Mouse (Mus musculus) liver, adult 2 months (tissue): ENCODE results near the gene Rsrc1. TPM values are rescaled to one million over a fixed set of nuclear protein-coding genes. Genes with fewer than 3 reads are reported as not detected.
"Not testable (repeated sequence)": the region's sequence is repeated elsewhere in the genome, so short reads cannot be mapped to it uniquely, and the experiment has no call there.

ENCODE experiments used
- DNase-seq: peaks from one replicate; pipeline ENCODE4 v3.0.0-alpha.2; 2011; ENCODE audit warnings: low read depth, low spot score; ENCODE audit errors: extremely low read depth
- H3K27ac ChIP-seq: fragments of 200-500 bp; replicated peaks from 2 replicates; pipeline ENCODE4 v1.5.1; 2012; ENCODE audit warnings: low read depth, mild to moderate bottlenecking, control low read depth, inconsistent platforms, low read length; ENCODE audit not compliant: insufficient read depth
- H3K27me3 ChIP-seq: fragments of 200-500 bp; 2 replicates; pipeline ENCODE4 v1.6.1; 2012; ENCODE audit warnings: mild to moderate bottlenecking, moderate library complexity, low read length, inconsistent platforms; ENCODE audit not compliant: control insufficient read depth, insufficient read depth
- H3K36me3 ChIP-seq: fragments of 200-500 bp; 2 replicates; pipeline ENCODE4 v1.6.1; 2012; ENCODE audit warnings: low read length, inconsistent platforms; ENCODE audit not compliant: control insufficient read depth, insufficient read depth
- H3K4me1 ChIP-seq: fragments of 200-500 bp; 2 replicates; pipeline ENCODE4 v1.6.1; 2011; ENCODE audit warnings: low read length; ENCODE audit not compliant: control insufficient read depth, insufficient read depth
- H3K4me3 ChIP-seq: fragments of 200-500 bp; 2 replicates; pipeline ENCODE4 v1.5.1; 2011; ENCODE audit warnings: low read depth, mild to moderate bottlenecking, control low read depth, low read length, moderate library complexity; ENCODE audit not compliant: insufficient read depth
- H3K79me2 ChIP-seq: fragments of 200-500 bp; 2 replicates; pipeline ENCODE4 v1.6.1; 2012; ENCODE audit warnings: inconsistent platforms, mild to moderate bottlenecking, low read length, moderate library complexity; ENCODE audit not compliant: control insufficient read depth, insufficient read depth
- H3K9ac ChIP-seq: fragments of 200-500 bp; 2 replicates; pipeline ENCODE4 v1.6.1; 2012; ENCODE audit warnings: low read depth, mild to moderate bottlenecking, control low read depth, inconsistent platforms, low read length
- CTCF ChIP-seq: fragments of 200-500 bp; IDR thresholded peaks from 2 replicates; pipeline ENCODE4 v1.5.1; 2011; ENCODE audit warnings: low read depth, low read length, control low read depth
- POLR2A ChIP-seq: fragments of 200-500 bp; IDR thresholded peaks from 2 replicates; pipeline ENCODE4 v1.6.1; 2011; ENCODE audit warnings: low read length, control low read depth; ENCODE audit not compliant: insufficient read depth; ENCODE audit errors: extremely low read depth
- WGBS: fragments of 180-500 bp; shearing (Covaris S2); methylation state at CpG from one replicate; pipeline ENCODE4 v1.1.7; 2018; 5-methylcytosine and 5-hydroxymethylcytosine counted together
- polyA plus RNA-seq: library from polyadenylated mRNA; depleted of rRNA; stranded (reverse); fragments of >200 nt; gene quantifications from 2 replicates; pipeline ENCODE4 v1.2.3, GENCODE M21; 2012
- total RNA-seq: library from RNA; depleted of rRNA; stranded (reverse); fragments of >200 nt; gene quantifications from 2 replicates; pipeline ENCODE4 v1.2.3, GENCODE M21; 2014

Rsrc1 gene
- total and polyA plus RNA-seq, 2 experiments: 2.0 to 15.0 TPM

- no peaks in the 10 kb centered on the region for H3K4me1 ChIP-seq
These were observed 55.3 kb downstream of the Rsrc1 start for GRCm38 (mm10) chr3:67036387-67037062.

GRCm38 (mm10) chr3:67059755-67060154 lies 78.6 kb downstream of the Rsrc1 start:
- TF ChIP-seq CTCF: no peak
- TF ChIP-seq POLR2A: no peak
- Histone ChIP-seq H3K36me3 (peaks cover 3% of the 10 kb centered on the region), H3K9ac (no peak overlapping the region), H3K27me3 (no peaks in the 10 kb centered on the region; the same call in 1 of the 2 replicates), H3K4me3 (no peak overlapping the region), H3K4me1 (no peaks in the 10 kb centered on the region), H3K79me2 (no peaks in the 10 kb centered on the region), H3K27ac (no peak overlapping the region)
- WGBS: 97% methylated on average over 2 of the region's 2 CpGs
- no peak for DNase-seq

More at GRCm38 (mm10) chr3:67036387-67037062, 55.3 kb downstream of the Rsrc1 start:
- 96% methylated on average over 6 of the region's 6 CpGs for WGBS
- Histone ChIP-seq H3K9ac (no peak overlapping the region), H3K4me3 (no peak overlapping the region), H3K27ac (no peak overlapping the region), H3K79me2 (no peaks in the 10 kb centered on the region), H3K36me3 (peaks cover 8% of the 10 kb centered on the region), H3K27me3 (no peaks in the 10 kb centered on the region)
- DNase-seq: no peak
- TF ChIP-seq POLR2A (no peak), CTCF (no peak)

- Histone ChIP-seq H3K79me2 (no peaks in the 10 kb centered on the region; the same call in 1 of the 2 replicates), H3K9ac (no peak overlapping the region), H3K27ac (no peak overlapping the region), H3K4me1 (no peaks in the 10 kb centered on the region), H3K36me3 (peaks cover 3% of the 10 kb centered on the region; the same call in 1 of the 2 replicates), H3K27me3 (no peaks in the 10 kb centered on the region), H3K4me3 (no peak overlapping the region)
- no peak for DNase-seq
- no peak for TF ChIP-seq CTCF
- TF ChIP-seq POLR2A: no peak
- 94% methylated on average over 11 of the region's 11 CpGs for WGBS
These were observed 89.6 kb downstream of the Rsrc1 start for GRCm38 (mm10) chr3:67070575-67071488.

- not testable (repeated sequence) for H3K27ac ChIP-seq, DNase-seq, H3K27me3 ChIP-seq, H3K4me3 ChIP-seq, H3K36me3 ChIP-seq, H3K79me2 ChIP-seq, H3K4me1 ChIP-seq, H3K9ac ChIP-seq
These were observed 92.5 kb downstream of the Rsrc1 start for GRCm38 (mm10) chr3:67073653-67074052.

- H3K4me3 ChIP-seq: no peak overlapping the region
- H3K36me3 ChIP-seq: no peaks in the 10 kb centered on the region; the same call in 1 of the 2 replicates
- H3K4me1 ChIP-seq: no peaks in the 10 kb centered on the region
- TF ChIP-seq POLR2A (no peak), CTCF (no peak)
- no peak overlapping the region for H3K27ac ChIP-seq
- H3K79me2 ChIP-seq: no peaks in the 10 kb centered on the region
- 33% methylated on average over 2 of the region's 2 CpGs for WGBS
- H3K27me3 ChIP-seq: no peaks in the 10 kb centered on the region
- peak; percentile 64 for DNase-seq
- no peak overlapping the region for H3K9ac ChIP-seq
These were observed 94.3 kb downstream of the Rsrc1 start for GRCm38 (mm10) chr3:67075484-67075883.

- H3K9ac ChIP-seq: no peak overlapping the region
- no peak for DNase-seq
- 92% methylated on average over 1 of the region's 1 CpGs for WGBS
- H3K4me3 ChIP-seq: no peak overlapping the region
- no peak overlapping the region for H3K27ac ChIP-seq
- no peak for TF ChIP-seq POLR2A
- no peak for TF ChIP-seq CTCF
- no peaks in the 10 kb centered on the region; the same call in none of the 2 replicates for H3K36me3 ChIP-seq
- peaks cover 4% of the 10 kb centered on the region; the same call in 1 of the 2 replicates for H3K4me1 ChIP-seq
- no peaks in the 10 kb centered on the region for H3K27me3 ChIP-seq
- no peaks in the 10 kb centered on the region for H3K79me2 ChIP-seq
These were observed 103.6 kb downstream of the Rsrc1 start for GRCm38 (mm10) chr3:67084742-67085141.
